Comparison of ENCODE assay signal across 13 mouse cellular contexts in genomic region chr6:50766442-50766915, GRCm38 (mm10).
A peak's percentile ranks its signal among the peaks of the same experiment; 100 is the strongest.
DNase-seq lines count a peak whose midpoint lies in the region; ATAC-seq and TF ChIP-seq lines count a peak whose summit lies in the region.
"Had no signal": no experiment of that assay in that cellular context is flagged by ENCODE, and none has a peak within 500 bp of the region (broad histone marks: within the 10 kb centered on the region; RNA-seq: fewer than 3 reads in every experiment).

No protein-coding gene starts in this region.

- H3K27me3 ChIP-seq in kidney, embryonic 15.5 days: no peaks in the 10 kb centered on the region
- no peaks in the 10 kb centered on the region for H3K27me3 ChIP-seq in lung, embryonic 15.5 days

- no peaks in the 10 kb centered on the region for H3K9me3 ChIP-seq in kidney, embryonic 15.5 days (replicated peaks)
- no peaks in the 10 kb centered on the region for H3K9me3 ChIP-seq in lung, embryonic 15.5 days
- H3K9me3 ChIP-seq: embryonic facial prominence, embryonic 15.5 days had no signal

- TF ChIP-seq CTCF in brain, embryonic 14.5 days (IDR thresholded peaks at IDR 0.05; ENCODE audit: borderline replicate concordance, extremely low read depth, insufficient read depth, insufficient read length): no peak

- no peaks in the 10 kb centered on the region for H3K36me3 ChIP-seq in kidney, embryonic 15.5 days
- H3K36me3 ChIP-seq in lung, embryonic 15.5 days: no peaks in the 10 kb centered on the region
- H3K36me3 ChIP-seq: embryonic facial prominence, embryonic 15.5 days had no signal

- no peak overlapping the region for H3K9ac ChIP-seq in kidney, embryonic 15.5 days
- H3K9ac ChIP-seq in lung, embryonic 15.5 days: no peak overlapping the region
- H3K9ac ChIP-seq: embryonic facial prominence, embryonic 15.5 days had no signal

- H3K4me2 ChIP-seq in kidney, embryonic 15.5 days: peak overlapping the region; percentile 7; the same call in 1 of the 2 replicates
- H3K4me2 ChIP-seq in lung, embryonic 15.5 days: 0 out of 2 replicates have a peak overlapping the region, but pooled peaks have one; percentile 21
- H3K4me2 ChIP-seq: embryonic facial prominence, embryonic 15.5 days had no signal

- no peaks in the 10 kb centered on the region for H3K4me1 ChIP-seq in kidney, embryonic 15.5 days
- H3K4me1 ChIP-seq in lung, embryonic 15.5 days: peaks cover 10% of the 10 kb centered on the region; the same call in 1 of the 2 replicates
- H3K4me1 ChIP-seq: embryonic facial prominence, embryonic 15.5 days had no signal

- 52% methylated on average over 14 of the region's 14 CpGs for WGBS in kidney, embryonic 15.5 days
- 31% methylated on average over 14 of the region's 14 CpGs for WGBS in lung, embryonic 15.5 days

- ATAC-seq in kidney, embryonic 15.5 days (replicated peaks; ENCODE audit: low FRiP score): no peak
- peak; percentile 59; the same call in 1 of the 2 replicates for ATAC-seq in lung, embryonic 15.5 days (ENCODE audit: borderline replicate concordance, extremely low read depth, low FRiP score, low TSS enrichment)
- no peak for ATAC-seq in monocyte, adult 5-6 weeks (replicated peaks; ENCODE audit: insufficient number of reproducible peaks, low FRiP score, low TSS enrichment, poor library complexity, severe bottlenecking)

- H3K27ac ChIP-seq in kidney, embryonic 15.5 days: no peak overlapping the region
- H3K27ac ChIP-seq in lung, embryonic 15.5 days: no peak overlapping the region
- H3K27ac ChIP-seq: embryonic facial prominence, embryonic 15.5 days; macrophage had no signal

- no peak for TF ChIP-seq POLR2A in brain, embryonic 14.5 days (IDR thresholded peaks at IDR 0.05; ENCODE audit: borderline replicate concordance, extremely low read depth, insufficient read depth, insufficient read length, poor library complexity, severe bottlenecking)

- DNase-seq in kidney, adult 11 months: no peak
- DNase-seq in brain, adult 2 months (ENCODE audit: low read depth, low spot score): peak; percentile 35
- peak; percentile 71 for DNase-seq in brain, embryonic 14.5 days (ENCODE audit: low read depth)
- DNase-seq in urinary bladder, postnatal 4 days (ENCODE audit: low spot score in 2 of 2): no peak
- DNase-seq: cerebellum, postnatal 14 days; gastrocnemius, postnatal 10 days; kidney, adult 8-10 months; thymus, adult 2 months had no signal

- no peak overlapping the region for H3K4me3 ChIP-seq in kidney, embryonic 15.5 days (replicated peaks)
- no peak overlapping the region for H3K4me3 ChIP-seq in lung, embryonic 15.5 days
- H3K4me3 ChIP-seq: embryonic facial prominence, embryonic 15.5 days had no signal

Comparison
In these comparisons a context has a peak if more than half of its experiments do, and no peak if none do; other contexts are left out.
1. DNase-seq: peak in brain, adult 2 months (single experiment) and brain, embryonic 14.5 days (single experiment); none in kidney, adult 11 months (single experiment) and urinary bladder, postnatal 4 days (0 of 2).